22 mouse cellular contexts compared by ENCODE assay signal in genomic region chr2:37789029-37789428, GRCm38 (mm10). TPM values are rescaled to one million over a fixed set of nuclear protein-coding genes. Genes with fewer than 3 reads are reported as not detected.
DNase-seq lines count a peak whose midpoint lies in the region; ATAC-seq lines count a peak whose summit lies in the region.
"Had no signal": no experiment of that assay in that cellular context is flagged by ENCODE, and none has a peak within 500 bp of the region (broad histone marks: within the 10 kb centered on the region; RNA-seq: fewer than 3 reads in every experiment).

No protein-coding gene starts in this region.

- H3K9ac ChIP-seq in heart, embryonic 13.5 days = peak overlapping the region; percentile 40; the same call in 1 of the 2 replicates
- H3K9ac ChIP-seq: hindbrain, embryonic 15.5 days; midbrain, embryonic 12.5 days; neural tube, embryonic 13.5 days; stomach, embryonic 15.5 days had no signal

- DNase-seq in cerebellum, adult 9-11 months = peak; percentile 53
- DNase-seq in cerebellum, adult 9-10 months = no peak
- DNase-seq in heart, embryonic 10.5 days (ENCODE audit: low spot score) = no peak
- peak; percentile 55 for DNase-seq in kidney, adult 9 months
- DNase-seq in kidney, postnatal 14 days = no peak
- peak; percentile 31 for DNase-seq in ovary, postnatal 36 days (ENCODE audit: low spot score)
- DNase-seq in ovary, postnatal 14 days (ENCODE audit: low spot score) = no peak
- DNase-seq: adrenal gland, adult 8-10 months; embryo, embryonic 11 days; heart, postnatal 4 days; left cerebral cortex, postnatal 4 days; lung, adult 18-20 months; retina, postnatal 1 day had no signal

- WGBS in heart, embryonic 13.5 days = 70% methylated on average over 5 of the region's 5 CpGs
- WGBS in heart, embryonic 10.5 days = 85% methylated on average over 5 of the region's 5 CpGs

- no peak overlapping the region for H3K4me2 ChIP-seq in heart, embryonic 13.5 days
- H3K4me2 ChIP-seq: hindbrain, embryonic 15.5 days; liver, embryonic 11.5 days; midbrain, embryonic 12.5 days; neural tube, embryonic 13.5 days; stomach, embryonic 15.5 days had no signal

- H3K9me3 ChIP-seq in heart, embryonic 13.5 days = no peaks in the 10 kb centered on the region
- no peaks in the 10 kb centered on the region; the same call in 1 of the 2 replicates for H3K9me3 ChIP-seq in heart, embryonic 10.5 days
- H3K9me3 ChIP-seq: hindbrain, embryonic 15.5 days; midbrain, embryonic 12.5 days; neural tube, embryonic 13.5 days; stomach, embryonic 15.5 days had no signal

- H3K27ac ChIP-seq in heart, embryonic 13.5 days (replicated peaks) = peak overlapping the region; percentile 5
- H3K27ac ChIP-seq in heart, embryonic 10.5 days = no peak overlapping the region
- H3K27ac ChIP-seq: hindbrain, embryonic 15.5 days; midbrain, embryonic 12.5 days; neural tube, embryonic 13.5 days; stomach, embryonic 15.5 days had no signal

- no peak overlapping the region for H3K4me3 ChIP-seq in heart, embryonic 13.5 days
- no peak overlapping the region for H3K4me3 ChIP-seq in heart, embryonic 10.5 days
- H3K4me3 ChIP-seq: hindbrain, embryonic 15.5 days; midbrain, embryonic 12.5 days; neural tube, embryonic 13.5 days; stomach, embryonic 15.5 days had no signal

- peaks cover 49% of the 10 kb centered on the region for H3K27me3 ChIP-seq in heart, embryonic 13.5 days (replicated peaks)
- peaks cover 48% of the 10 kb centered on the region for H3K27me3 ChIP-seq in heart, embryonic 10.5 days (ENCODE audit: insufficient read depth, poor library complexity, severe bottlenecking)
- H3K27me3 ChIP-seq: Patski had no signal

- H3K4me1 ChIP-seq in heart, embryonic 13.5 days = peaks cover 40% of the 10 kb centered on the region
- peaks cover 56% of the 10 kb centered on the region for H3K4me1 ChIP-seq in heart, embryonic 10.5 days
- H3K4me1 ChIP-seq: midbrain, embryonic 12.5 days had no signal

- H3K36me3 ChIP-seq in heart, embryonic 13.5 days = no peaks in the 10 kb centered on the region
- H3K36me3 ChIP-seq in heart, embryonic 10.5 days = peaks cover 59% of the 10 kb centered on the region
- H3K36me3 ChIP-seq: hindbrain, embryonic 15.5 days; neural tube, embryonic 13.5 days; stomach, embryonic 15.5 days had no signal

- no peak for ATAC-seq in heart, embryonic 13.5 days (ENCODE audit: extremely low read depth, insufficient number of reproducible peaks, low FRiP score, low TSS enrichment)
- ATAC-seq: CD4-positive, CD25-positive, alpha-beta regulatory T cell, adult 4 months; intestine, postnatal 0 days had no signal

RNA-seq across cellular contexts. Expression of gene Crb2, which starts 13.0 kb away (rescaled TPM):
- 3.0 and 4.0 TPM in 2 replicates for polyA plus RNA-seq in heart, embryonic 13.5 days (2015; fragmentation: Nextera tagmentation; extraction: Ambion mirVana)
- polyA plus RNA-seq in heart, embryonic 10.5 days (2016; fragmentation: Nextera tagmentation; extraction: Ambion mirVana) = 15.2 and 18.5 TPM in 2 replicates

Comparison
In these comparisons a context has a peak if more than half of its experiments do, and no peak if none do; other contexts are left out.
1. DNase-seq: peak in cerebellum, adult 9-11 months (single experiment), kidney, adult 9 months (single experiment) and ovary, postnatal 36 days (single experiment); none in cerebellum, adult 9-10 months (single experiment), heart, embryonic 10.5 days (single experiment), kidney, postnatal 14 days (single experiment) and ovary, postnatal 14 days (single experiment).